Mouse (Mus musculus) induced T-regulatory cell, adult 2 months (primary cell): Measurements from ENCODE around the gene Tmem108.

Source experiments
- DNase-seq: peaks from one replicate; pipeline ENCODE4 v3.0.0-alpha.2; 2012; ENCODE audit warnings: low read depth

Gene Tmem108

GRCm38 (mm10) chr9:103444656-103445055 is 317.0 kb downstream of the Tmem108 start:
- no peak for DNase-seq

GRCm38 (mm10) chr9:103443824-103444185 is 317.8 kb downstream of the Tmem108 start:
- no peak for DNase-seq

GRCm38 (mm10) chr9:103443121-103443823 is 318.4 kb downstream of the Tmem108 start:
- no peak for DNase-seq

GRCm38 (mm10) chr9:103440597-103440996 is 321.0 kb downstream of the Tmem108 start:
- no peak for DNase-seq

- no peak for DNase-seq
Measured at GRCm38 (mm10) chr9:103437104-103437503, 324.5 kb downstream of the Tmem108 start.

- peak; percentile 78 for DNase-seq
Measured at GRCm38 (mm10) chr9:103434116-103434515, 327.5 kb downstream of the Tmem108 start.
